Mouse (Mus musculus) midbrain, embryonic 15.5 days (tissue): ENCODE measurements at regions not wholly inside any gene's neighbourhood (a gene's known extent, or its start where the extent isn't known, plus 50 kb on each side); places are given as distances from the start of the nearest gene placed in this dataset.

Source experiments
- ATAC-seq: fragments of 200-750 bp; cut with Nextera tagmentation; replicated peaks from 2 replicates; pipeline ENCODE4 v1.8.0; 2017; ENCODE audit warnings: moderate TSS enrichment
- H3K27ac ChIP-seq: fragments of 300-500 bp; sonication (generic); 2 replicates; pipeline ENCODE4 v1.5.1; 2015; ENCODE audit warnings: mild to moderate bottlenecking, inconsistent platforms
- H3K27me3 ChIP-seq: fragments of 300-500 bp; sonication (generic); replicated peaks from 2 replicates; pipeline ENCODE4 v1.6.1; 2015; ENCODE audit warnings: inconsistent platforms
- H3K36me3 ChIP-seq: fragments of 300-500 bp; sonication (generic); replicated peaks from 2 replicates; pipeline ENCODE4 v1.6.1; 2015; ENCODE audit warnings: inconsistent platforms
- H3K4me1 ChIP-seq: fragments of 300-500 bp; sonication (generic); 2 replicates; pipeline ENCODE4 v1.6.1; 2015; ENCODE audit warnings: inconsistent platforms
- H3K4me2 ChIP-seq: fragments of 300-500 bp; sonication (generic); 2 replicates; pipeline ENCODE4 v1.6.1; 2015; ENCODE audit warnings: inconsistent platforms, mild to moderate bottlenecking, moderate library complexity
- H3K4me3 ChIP-seq: fragments of 300-500 bp; sonication (generic); 2 replicates; pipeline ENCODE4 v1.5.1; 2015; ENCODE audit warnings: mild to moderate bottlenecking, inconsistent platforms
- H3K9ac ChIP-seq: fragments of 300-500 bp; sonication (generic); 2 replicates; pipeline ENCODE4 v1.6.1; 2015; ENCODE audit warnings: mild to moderate bottlenecking, inconsistent platforms
- H3K9me3 ChIP-seq: fragments of 300-500 bp; sonication (generic); 2 replicates; pipeline ENCODE4 v1.6.1; 2016; ENCODE audit warnings: inconsistent platforms
- WGBS: fragments of 180-500 bp; shearing (Covaris S2); methylation state at CpG from one replicate; pipeline ENCODE4 v1.1.7; 2015; ENCODE audit warnings: mixed read lengths; 5-methylcytosine and 5-hydroxymethylcytosine counted together

GRCm38 (mm10) chr2:116444163-116444562, 378.5 kb upstream of the Meis2 start:
- H3K4me2 ChIP-seq = no peak overlapping the region
- H3K9ac ChIP-seq = no peak overlapping the region
- 0 out of 2 replicates have a peak, but pooled peaks cover 5% of the 10 kb centered on the region for H3K4me1 ChIP-seq
- H3K9me3 ChIP-seq = no peaks in the 10 kb centered on the region
- no peaks in the 10 kb centered on the region for H3K27me3 ChIP-seq
- no peak overlapping the region for H3K27ac ChIP-seq
- H3K36me3 ChIP-seq = no peaks in the 10 kb centered on the region
- no peak for ATAC-seq
- H3K4me3 ChIP-seq = no peak overlapping the region

GRCm38 (mm10) chr2:116440252-116440651, 374.6 kb upstream of the Meis2 start:
- 0 out of 2 replicates have a peak, but pooled peaks cover 5% of the 10 kb centered on the region for H3K4me1 ChIP-seq
- H3K4me2 ChIP-seq = no peak overlapping the region
- ATAC-seq = no peak
- H3K27me3 ChIP-seq = no peaks in the 10 kb centered on the region
- WGBS = 18% methylated on average over 2 of the region's 2 CpGs
- no peak overlapping the region for H3K9ac ChIP-seq
- no peaks in the 10 kb centered on the region for H3K9me3 ChIP-seq
- H3K36me3 ChIP-seq = no peaks in the 10 kb centered on the region
- no peak overlapping the region for H3K4me3 ChIP-seq
- no peak overlapping the region for H3K27ac ChIP-seq

- H3K36me3 ChIP-seq = no peaks in the 10 kb centered on the region
- no peak overlapping the region for H3K27ac ChIP-seq
- H3K4me1 ChIP-seq = no peaks in the 10 kb centered on the region
- H3K9me3 ChIP-seq = no peaks in the 10 kb centered on the region
- H3K4me2 ChIP-seq = no peak overlapping the region
- no peak overlapping the region for H3K4me3 ChIP-seq
- no peak for ATAC-seq
- no peak overlapping the region for H3K9ac ChIP-seq
- H3K27me3 ChIP-seq = no peaks in the 10 kb centered on the region
These were observed 367.8 kb upstream of the Meis2 start for GRCm38 (mm10) chr2:116433481-116433880.

DNA sequence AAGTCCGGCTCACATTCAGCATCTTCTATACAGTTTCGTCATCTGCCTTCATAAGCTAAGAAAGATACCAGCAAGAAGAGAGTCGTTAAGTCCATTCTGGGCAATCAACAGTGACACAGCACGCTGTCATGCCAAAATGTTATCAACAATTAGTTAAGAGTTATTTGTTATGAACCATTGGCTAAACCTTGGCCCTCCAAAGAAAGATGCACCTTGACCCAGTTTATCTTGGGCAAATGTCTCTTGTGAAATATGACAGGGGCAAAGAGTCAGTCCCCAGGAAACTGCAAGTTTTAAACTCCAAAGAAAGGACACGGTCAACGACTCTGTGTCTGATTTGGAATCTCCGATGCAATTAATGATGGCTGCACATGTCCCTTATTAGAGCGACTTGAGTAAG, 358.5 kb upstream of the Meis2 start:
- Histone ChIP-seq H3K9ac (no peak overlapping the region), H3K27me3 (no peaks in the 10 kb centered on the region), H3K4me3 (no peak overlapping the region), H3K4me1 (no peaks in the 10 kb centered on the region), H3K36me3 (no peaks in the 10 kb centered on the region), H3K4me2 (no peak overlapping the region), H3K9me3 (no peaks in the 10 kb centered on the region), H3K27ac (no peak overlapping the region)
- ATAC-seq = no peak
- 87% methylated on average over 8 of the region's 8 CpGs for WGBS

DNA sequence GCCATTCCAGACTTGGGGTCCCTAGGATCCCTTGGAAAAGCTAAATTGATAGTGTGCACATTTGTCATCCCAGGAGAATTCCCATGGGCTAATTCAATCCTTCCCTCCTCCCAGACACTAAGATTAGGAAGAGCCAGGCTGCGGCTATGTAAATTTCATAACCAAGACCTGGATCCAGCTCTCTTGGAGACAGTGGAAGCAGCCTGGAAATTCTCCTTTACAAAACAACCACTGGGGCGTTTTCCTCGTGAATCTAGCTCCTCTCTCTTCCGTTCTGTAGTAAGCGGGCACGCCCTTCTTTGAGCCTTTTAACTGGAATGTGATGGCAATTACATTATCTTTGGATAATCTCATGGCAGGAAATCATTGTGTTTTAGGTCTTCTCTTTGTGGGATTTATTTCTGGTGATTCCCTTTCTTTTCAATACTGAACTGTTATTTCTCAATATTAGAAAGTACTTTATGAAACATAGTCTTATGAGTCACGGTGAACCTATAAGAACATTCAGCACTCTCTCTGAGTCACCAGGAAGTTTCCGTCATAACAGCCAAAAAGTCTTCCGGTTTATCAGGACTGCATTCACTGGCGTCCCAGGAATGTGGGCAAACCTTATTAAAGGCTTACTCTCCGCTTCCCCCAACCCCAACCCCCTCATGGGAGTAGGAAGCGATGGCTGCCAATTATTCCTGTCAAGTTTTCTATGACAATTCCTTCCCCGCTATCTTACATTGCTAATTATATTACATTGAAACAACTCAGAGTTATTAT, 352.0 kb upstream of the Meis2 start:
- WGBS = 78% methylated on average over 13 of the region's 13 CpGs
- no peak for ATAC-seq
- Histone ChIP-seq H3K36me3 (no peaks in the 10 kb centered on the region), H3K4me3 (no peak overlapping the region), H3K9me3 (no peaks in the 10 kb centered on the region), H3K4me2 (no peak overlapping the region), H3K27ac (no peak overlapping the region), H3K27me3 (no peaks in the 10 kb centered on the region), H3K4me1 (no peaks in the 10 kb centered on the region), H3K9ac (no peak overlapping the region)

GRCm38 (mm10) chr2:116415742-116416141, 350.1 kb upstream of the Meis2 start:
- no peak for ATAC-seq
- Histone ChIP-seq H3K4me2 (no peak overlapping the region), H3K9ac (no peak overlapping the region), H3K27ac (no peak overlapping the region), H3K4me3 (no peak overlapping the region), H3K4me1 (no peaks in the 10 kb centered on the region), H3K9me3 (no peaks in the 10 kb centered on the region), H3K27me3 (no peaks in the 10 kb centered on the region), H3K36me3 (no peaks in the 10 kb centered on the region)
- WGBS = 17% methylated on average over 1 of the region's 1 CpGs

- Histone ChIP-seq H3K4me2 (no peak overlapping the region), H3K36me3 (no peaks in the 10 kb centered on the region), H3K27ac (no peak overlapping the region), H3K9ac (no peak overlapping the region), H3K9me3 (no peaks in the 10 kb centered on the region), H3K27me3 (no peaks in the 10 kb centered on the region), H3K4me3 (no peak overlapping the region), H3K4me1 (no peaks in the 10 kb centered on the region)
- no peak for ATAC-seq
- WGBS = 59% methylated on average over 1 of the region's 1 CpGs
These were observed 336.5 kb upstream of the Meis2 start for GRCm38 (mm10) chr2:116402113-116402512.

DNA sequence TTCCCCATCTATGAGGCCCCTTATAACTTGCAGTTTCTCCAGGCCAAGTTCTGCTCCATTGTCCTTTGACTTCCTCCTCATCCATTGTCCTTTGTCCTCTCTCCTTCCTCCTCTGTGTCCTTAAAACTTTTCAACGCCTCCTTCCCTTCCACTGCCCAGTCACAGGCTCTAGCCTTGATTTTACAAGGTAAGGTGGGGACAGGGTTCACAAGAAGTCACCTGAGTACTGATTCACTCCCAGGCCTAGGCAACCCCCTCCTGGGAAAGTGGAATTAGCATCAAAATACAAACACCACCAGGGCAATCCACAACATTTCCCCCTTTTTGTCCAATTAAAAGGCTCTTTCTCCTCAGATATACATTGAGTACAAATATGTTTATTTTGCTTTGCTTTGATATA, 334.3 kb upstream of the Meis2 start:
- Histone ChIP-seq H3K9me3 (no peaks in the 10 kb centered on the region), H3K4me1 (no peaks in the 10 kb centered on the region), H3K4me2 (no peak overlapping the region), H3K36me3 (no peaks in the 10 kb centered on the region), H3K27ac (no peak overlapping the region), H3K9ac (no peak overlapping the region), H3K4me3 (no peak overlapping the region), H3K27me3 (no peaks in the 10 kb centered on the region)
- ATAC-seq = no peak
- 85% methylated on average over 1 of the region's 1 CpGs for WGBS

DNA sequence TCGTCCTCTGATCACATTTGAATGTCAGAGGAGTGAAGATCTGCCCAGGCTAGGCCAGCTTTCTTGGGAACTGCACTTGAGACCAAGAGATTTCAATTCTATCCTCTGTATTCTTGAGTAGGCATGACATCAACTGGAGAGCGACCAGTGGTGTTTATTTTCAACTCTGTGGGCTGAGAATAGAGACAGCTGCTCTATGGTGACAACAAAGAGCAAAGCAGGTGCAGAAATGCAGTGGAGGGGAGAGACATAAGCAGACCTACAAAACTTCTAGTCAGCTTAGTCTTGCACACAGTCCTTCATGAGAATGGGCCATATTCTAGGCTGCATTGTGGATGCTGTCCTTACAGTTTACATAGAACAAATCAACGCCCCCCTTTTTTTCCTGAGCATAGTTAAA, 303.2 kb upstream of the Meis2 start:
- no peak overlapping the region for H3K4me2 ChIP-seq
- H3K9ac ChIP-seq = no peak overlapping the region
- no peaks in the 10 kb centered on the region for H3K9me3 ChIP-seq
- ATAC-seq = no peak
- no peaks in the 10 kb centered on the region for H3K36me3 ChIP-seq
- H3K27me3 ChIP-seq = no peaks in the 10 kb centered on the region
- no peak overlapping the region for H3K27ac ChIP-seq
- no peak overlapping the region for H3K4me3 ChIP-seq
- 84% methylated on average over 3 of the region's 3 CpGs for WGBS
- no peaks in the 10 kb centered on the region for H3K4me1 ChIP-seq

DNA sequence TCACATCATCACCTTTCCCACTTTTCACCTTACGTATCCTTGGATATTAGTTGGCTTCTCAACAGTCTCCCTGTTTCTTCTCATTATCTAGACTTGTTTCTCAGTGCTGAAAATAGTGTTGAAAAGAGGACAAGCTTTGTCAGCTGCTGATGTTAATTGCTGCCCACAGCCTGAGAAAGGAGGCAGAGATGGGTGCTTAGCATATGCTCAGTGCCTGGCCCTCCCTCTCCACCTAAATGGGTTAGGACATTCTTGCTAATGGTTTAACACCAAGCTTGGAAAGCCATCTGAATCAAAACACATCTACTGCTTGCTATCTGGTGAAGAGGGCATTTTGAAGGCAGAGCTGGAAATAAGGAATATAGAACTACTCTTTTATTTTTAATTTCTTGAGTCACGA, 298.5 kb upstream of the Meis2 start:
- no peak for ATAC-seq
- no peak overlapping the region for H3K9ac ChIP-seq
- no peaks in the 10 kb centered on the region for H3K36me3 ChIP-seq
- H3K4me3 ChIP-seq = no peak overlapping the region
- 92% methylated on average over 2 of the region's 2 CpGs for WGBS
- H3K27ac ChIP-seq = no peak overlapping the region
- no peak overlapping the region for H3K4me2 ChIP-seq
- no peaks in the 10 kb centered on the region for H3K27me3 ChIP-seq
- H3K9me3 ChIP-seq = no peaks in the 10 kb centered on the region
- no peaks in the 10 kb centered on the region for H3K4me1 ChIP-seq

- Histone ChIP-seq H3K4me3 (no peak overlapping the region), H3K9me3 (no peaks in the 10 kb centered on the region), H3K27ac (no peak overlapping the region), H3K9ac (no peak overlapping the region), H3K4me2 (no peak overlapping the region), H3K36me3 (no peaks in the 10 kb centered on the region), H3K4me1 (no peaks in the 10 kb centered on the region), H3K27me3 (no peaks in the 10 kb centered on the region)
- no peak for ATAC-seq
- WGBS = 13% methylated on average over 1 of the region's 1 CpGs
These were observed 292.5 kb upstream of the Meis2 start for GRCm38 (mm10) chr2:116358145-116358544.

DNA sequence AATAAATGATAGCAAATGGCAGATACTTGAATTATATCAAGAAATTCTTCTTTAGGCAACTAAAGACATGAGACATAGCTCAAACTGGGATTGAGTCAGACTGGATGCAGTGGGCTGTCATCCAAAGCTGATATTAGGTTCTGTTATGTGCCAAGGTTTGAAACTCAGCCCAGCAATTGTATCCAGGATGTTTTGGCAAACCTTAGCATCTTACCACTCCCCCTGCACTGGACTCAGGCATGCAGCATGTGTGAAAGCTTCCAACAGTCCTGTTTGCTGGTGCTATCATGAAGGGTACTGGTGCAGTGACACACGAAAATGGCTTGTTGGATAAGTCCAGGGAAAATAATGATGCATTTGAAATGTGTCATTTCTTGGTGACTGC, 282.9 kb upstream of the Meis2 start:
- Histone ChIP-seq H3K4me3 (no peak overlapping the region), H3K27ac (no peak overlapping the region), H3K36me3 (no peaks in the 10 kb centered on the region), H3K4me2 (no peak overlapping the region), H3K9ac (no peak overlapping the region), H3K9me3 (no peaks in the 10 kb centered on the region), H3K27me3 (no peaks in the 10 kb centered on the region), H3K4me1 (0 out of 2 replicates have a peak, but pooled peaks cover 3% of the 10 kb centered on the region)
- ATAC-seq = no peak
- WGBS = 57% methylated on average over 1 of the region's 1 CpGs

- no peak overlapping the region for H3K4me2 ChIP-seq
- H3K27ac ChIP-seq = no peak overlapping the region
- H3K27me3 ChIP-seq = no peaks in the 10 kb centered on the region
- 0 out of 2 replicates have a peak, but pooled peaks cover 3% of the 10 kb centered on the region for H3K4me1 ChIP-seq
- H3K36me3 ChIP-seq = no peaks in the 10 kb centered on the region
- no peak for ATAC-seq
- no peak overlapping the region for H3K9ac ChIP-seq
- 87% methylated on average over 3 of the region's 3 CpGs for WGBS
- no peaks in the 10 kb centered on the region for H3K9me3 ChIP-seq
- H3K4me3 ChIP-seq = no peak overlapping the region
These were observed 282.3 kb upstream of the Meis2 start for GRCm38 (mm10) chr2:116347827-116348529.
